Mouse (Mus musculus) hindbrain, embryonic 13.5 days (tissue): Measurements from ENCODE around the gene Qtrt2. TPM values are rescaled to one million over a fixed set of nuclear protein-coding genes. Genes with fewer than 3 reads are reported as not detected.
A peak's percentile ranks its signal among the peaks of the same experiment; 100 is the strongest.

Experiments used
- ATAC-seq: fragments of 200-750 bp; cut with Nextera tagmentation; 2 replicates; pipeline ENCODE4 v1.8.0; 2017; ENCODE audit warnings: moderate TSS enrichment; ENCODE audit not compliant: low FRiP score
- H3K27ac ChIP-seq: fragments of 300-500 bp; sonication (generic); 2 replicates; pipeline ENCODE4 v1.5.1; 2015; ENCODE audit warnings: inconsistent platforms, mild to moderate bottlenecking, moderate library complexity
- H3K27me3 ChIP-seq: fragments of 300-500 bp; sonication (generic); 2 replicates; pipeline ENCODE4 v1.6.1; 2015; ENCODE audit warnings: mild to moderate bottlenecking, inconsistent platforms
- H3K36me3 ChIP-seq: fragments of 300-500 bp; sonication (generic); 2 replicates; pipeline ENCODE4 v1.6.1; 2015; ENCODE audit warnings: mild to moderate bottlenecking, inconsistent platforms
- H3K4me1 ChIP-seq: fragments of 300-500 bp; sonication (generic); replicated peaks from 2 replicates; pipeline ENCODE4 v1.6.1; 2015; ENCODE audit warnings: inconsistent platforms
- H3K4me2 ChIP-seq: fragments of 300-500 bp; sonication (generic); 2 replicates; pipeline ENCODE4 v1.6.1; 2015; ENCODE audit warnings: inconsistent platforms, mild to moderate bottlenecking, moderate library complexity
- H3K4me3 ChIP-seq: fragments of 300-500 bp; sonication (generic); 2 replicates; pipeline ENCODE4 v1.5.1; 2015; ENCODE audit warnings: mild to moderate bottlenecking, inconsistent platforms
- H3K9ac ChIP-seq: fragments of 300-500 bp; sonication (generic); 2 replicates; pipeline ENCODE4 v1.6.1; 2015; ENCODE audit warnings: mild to moderate bottlenecking, inconsistent platforms
- H3K9me3 ChIP-seq: fragments of 300-500 bp; sonication (generic); 2 replicates; pipeline ENCODE4 v1.6.1; 2016; ENCODE audit warnings: inconsistent platforms
- WGBS: fragments of 180-500 bp; shearing (Covaris S2); methylation state at CpG from one replicate; pipeline ENCODE4 v1.1.7; 2015; 5-methylcytosine and 5-hydroxymethylcytosine counted together
- polyA plus RNA-seq: library from polyadenylated mRNA; unstranded; fragments of >200 nt; fragmentation: Nextera tagmentation; extraction: Ambion mirVana; gene quantifications from 2 replicates; pipeline ENCODE4 v1.2.1, GENCODE M21; 2015

Qtrt2 gene
- polyA plus RNA-seq, 1 experiment from 2014 or later = 20.5 TPM

DNA sequence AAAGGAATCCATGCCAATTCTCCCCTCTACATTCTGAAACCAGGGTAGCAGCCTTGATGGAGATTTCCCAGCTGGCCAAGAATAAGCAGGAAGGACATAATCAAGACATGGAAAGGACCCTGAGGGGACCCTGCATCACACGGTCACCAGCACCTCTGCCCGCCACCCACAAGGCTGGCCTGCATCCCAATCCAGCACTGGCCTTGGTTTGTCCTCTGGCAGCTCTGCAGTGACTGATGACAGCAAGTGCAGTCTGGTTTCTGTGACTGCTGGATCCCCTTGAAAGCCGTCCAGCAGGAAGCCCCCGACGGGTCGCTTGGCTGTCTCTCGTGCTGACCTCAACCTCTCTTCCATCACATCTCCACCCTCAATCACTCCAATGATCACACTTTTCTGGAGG is 55.2 kb downstream of the Qtrt2 start:
- H3K4me1 ChIP-seq = no peaks in the 10 kb centered on the region
- H3K4me3 ChIP-seq = no peak overlapping the region
- H3K27ac ChIP-seq = no peak overlapping the region
- no peaks in the 10 kb centered on the region for H3K9me3 ChIP-seq
- H3K4me2 ChIP-seq = no peak overlapping the region
- whole genome bisulfite sequencing = 94% methylated on average over 7 of the region's 7 CpGs
- no peaks in the 10 kb centered on the region for H3K27me3 ChIP-seq
- H3K9ac ChIP-seq = no peak overlapping the region
- no peak for ATAC-seq
- peaks cover 55% of the 10 kb centered on the region for H3K36me3 ChIP-seq

DNA sequence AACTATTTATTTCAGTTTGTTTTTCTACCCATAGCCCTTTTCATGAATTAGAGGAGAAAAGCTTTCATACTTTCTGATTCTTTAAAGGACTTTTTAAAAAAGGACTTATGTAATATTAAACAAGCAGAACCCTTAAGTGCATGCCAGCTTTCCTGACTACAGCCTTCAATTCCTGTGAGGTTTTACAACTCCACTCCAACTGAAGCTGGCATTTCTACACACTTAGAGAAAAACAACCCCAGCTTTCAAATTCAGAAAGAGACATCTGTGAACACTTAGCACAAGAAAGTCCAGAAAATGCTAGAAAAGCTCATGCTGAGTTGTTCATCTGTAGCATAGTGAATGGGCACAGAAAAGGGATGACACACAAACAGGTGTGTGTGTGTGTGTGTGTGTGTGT is 56.8 kb downstream of the Qtrt2 start:
- Histone ChIP-seq H3K36me3 (peaks cover 40% of the 10 kb centered on the region), H3K4me1 (no peaks in the 10 kb centered on the region), H3K4me3 (no peak overlapping the region), H3K4me2 (no peak overlapping the region), H3K9me3 (no peaks in the 10 kb centered on the region), H3K27ac (no peak overlapping the region), H3K9ac (no peak overlapping the region), H3K27me3 (no peaks in the 10 kb centered on the region)
- no peak for ATAC-seq

DNA sequence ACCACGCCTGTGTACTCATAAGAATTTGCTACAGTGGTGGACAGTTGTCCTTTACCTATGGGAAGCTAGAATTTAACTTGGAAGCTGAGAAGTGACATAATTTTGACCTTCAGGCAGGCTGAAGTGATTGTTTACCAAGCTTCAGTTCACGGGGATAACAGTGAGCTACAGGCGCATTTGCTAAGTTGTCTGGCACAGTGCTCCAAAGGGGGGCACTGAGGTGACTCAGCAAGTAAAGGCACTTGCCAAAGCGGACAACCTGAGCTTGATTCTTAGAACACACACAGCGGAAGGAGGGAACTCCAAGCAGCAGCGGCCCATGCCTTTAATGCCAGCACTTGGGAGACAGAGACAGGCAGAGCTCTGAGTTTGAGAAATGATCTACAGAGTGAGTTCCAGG is 66.0 kb downstream of the Qtrt2 start:
- no peaks in the 10 kb centered on the region for H3K9me3 ChIP-seq
- no peak overlapping the region for H3K4me3 ChIP-seq
- 87% methylated on average over 6 of the region's 6 CpGs for WGBS
- peaks cover 24% of the 10 kb centered on the region for H3K36me3 ChIP-seq
- H3K27ac ChIP-seq = no peak overlapping the region
- no peak overlapping the region for H3K4me2 ChIP-seq
- no peak overlapping the region for H3K9ac ChIP-seq
- no peak for ATAC-seq
- no peaks in the 10 kb centered on the region for H3K4me1 ChIP-seq
- H3K27me3 ChIP-seq = no peaks in the 10 kb centered on the region

DNA sequence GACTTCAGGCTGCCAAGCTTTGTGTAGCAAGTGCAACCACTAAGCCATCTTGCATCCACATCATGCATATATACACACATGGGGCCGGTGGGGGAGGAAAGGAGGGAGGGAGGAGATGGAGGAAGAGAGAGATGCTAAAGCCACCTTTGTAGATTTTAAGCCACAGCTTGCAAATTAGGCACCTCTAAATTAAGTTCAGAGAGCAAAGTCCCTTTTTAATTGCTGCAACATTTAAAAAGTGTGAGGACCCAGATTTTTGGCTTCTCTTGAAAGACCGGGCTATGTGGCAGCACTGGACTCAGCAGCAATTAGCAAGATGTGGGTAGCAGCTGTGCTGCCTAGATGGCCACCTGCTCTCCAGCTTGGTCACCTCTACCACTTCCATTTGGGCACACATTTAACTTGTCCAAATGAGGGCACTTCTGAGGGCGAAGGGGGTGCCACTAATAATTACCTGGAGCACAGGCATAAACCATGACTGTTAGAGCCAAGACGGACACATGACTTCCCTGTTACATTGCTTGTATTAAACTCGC is 67.6 kb downstream of the Qtrt2 start:
- ATAC-seq = no peak

DNA sequence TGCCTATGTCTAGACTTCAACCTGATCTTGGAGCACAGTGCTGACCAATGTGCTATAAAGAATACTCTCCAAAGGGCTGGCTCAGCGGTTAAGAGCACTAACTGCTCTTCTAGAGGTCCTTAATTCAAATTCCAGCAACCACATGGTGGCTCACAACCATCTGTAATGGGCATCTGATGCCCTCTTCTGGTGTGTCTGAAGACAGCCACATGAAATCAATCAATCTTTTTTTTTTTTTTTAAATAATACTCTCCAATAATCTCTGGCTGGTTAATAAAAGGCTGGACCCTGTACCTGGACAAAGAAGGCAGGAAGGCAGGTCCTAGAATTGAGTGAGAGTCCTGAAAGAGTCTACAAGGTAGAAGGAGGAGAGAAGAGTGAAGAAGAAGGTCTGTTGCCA is 76.8 kb downstream of the Qtrt2 start:
- Histone ChIP-seq H3K27me3 (no peaks in the 10 kb centered on the region), H3K4me3 (no peak overlapping the region), H3K4me2 (no peak overlapping the region), H3K36me3 (no peaks in the 10 kb centered on the region), H3K4me1 (no peaks in the 10 kb centered on the region), H3K9ac (no peak overlapping the region), H3K9me3 (no peaks in the 10 kb centered on the region), H3K27ac (no peak overlapping the region)
- no peak for ATAC-seq
- WGBS = 82% methylated on average over 1 of the region's 1 CpGs

More for the DNA sequence above, 67.6 kb downstream of the Qtrt2 start:
- Histone ChIP-seq H3K9me3 (no peaks in the 10 kb centered on the region), H3K36me3 (peaks cover 19% of the 10 kb centered on the region), H3K27me3 (no peaks in the 10 kb centered on the region), H3K27ac (no peak overlapping the region), H3K4me3 (no peak overlapping the region), H3K4me1 (no peaks in the 10 kb centered on the region), H3K9ac (no peak overlapping the region), H3K4me2 (no peak overlapping the region)
- WGBS = 86% methylated on average over 5 of the region's 5 CpGs

DNA sequence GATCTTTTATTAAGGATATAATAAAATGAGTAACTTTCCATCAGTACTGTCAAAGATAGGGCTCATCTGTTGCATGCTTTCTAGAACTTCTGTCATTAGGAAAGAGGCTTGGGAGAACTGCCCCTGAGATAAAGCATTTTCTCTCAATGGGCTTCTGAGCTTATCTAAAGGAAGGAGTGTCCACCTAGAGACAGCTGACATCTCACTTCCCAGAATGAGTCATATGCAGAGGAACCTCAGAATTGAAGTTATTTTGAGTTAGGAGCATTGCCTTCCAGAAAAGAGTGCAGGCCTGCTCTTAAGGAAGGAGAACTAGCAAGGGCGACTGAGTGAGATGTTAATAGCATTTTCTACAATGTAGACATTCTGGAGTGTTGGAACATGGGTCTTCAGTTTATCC is 85.4 kb downstream of the Qtrt2 start:
- WGBS = 87% methylated on average over 1 of the region's 1 CpGs
- Histone ChIP-seq H3K27me3 (no peaks in the 10 kb centered on the region), H3K4me1 (no peaks in the 10 kb centered on the region), H3K4me2 (no peak overlapping the region), H3K27ac (no peak overlapping the region), H3K9ac (no peak overlapping the region), H3K9me3 (no peaks in the 10 kb centered on the region), H3K36me3 (no peaks in the 10 kb centered on the region), H3K4me3 (no peak overlapping the region)
- no peak for ATAC-seq

DNA sequence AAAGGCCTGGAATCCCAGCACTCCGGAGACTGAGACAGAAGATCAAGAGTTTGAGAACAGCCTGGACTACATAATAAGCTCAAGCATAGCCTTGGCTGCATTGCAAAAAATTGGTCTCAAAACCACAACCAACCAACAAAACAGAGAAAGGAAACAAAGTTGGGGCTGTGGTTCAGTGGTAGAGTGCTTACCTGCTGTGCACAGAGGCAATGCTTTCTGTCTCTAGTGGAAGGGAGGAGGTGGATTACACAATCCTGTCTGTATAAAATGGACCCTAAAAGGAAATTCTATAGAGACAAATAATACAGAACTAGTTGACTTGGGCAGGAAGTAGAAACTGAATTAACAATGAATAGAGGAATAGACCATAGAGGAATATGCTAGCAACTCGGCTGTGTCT is 94.7 kb downstream of the Qtrt2 start:
- Histone ChIP-seq H3K27ac (no peak overlapping the region), H3K4me1 (no peaks in the 10 kb centered on the region), H3K27me3 (no peaks in the 10 kb centered on the region), H3K9me3 (no peaks in the 10 kb centered on the region), H3K9ac (no peak overlapping the region), H3K4me3 (no peak overlapping the region), H3K36me3 (no peaks in the 10 kb centered on the region), H3K4me2 (no peak overlapping the region)
- no peak for ATAC-seq
- 95% methylated on average over 2 of the region's 2 CpGs for WGBS

DNA sequence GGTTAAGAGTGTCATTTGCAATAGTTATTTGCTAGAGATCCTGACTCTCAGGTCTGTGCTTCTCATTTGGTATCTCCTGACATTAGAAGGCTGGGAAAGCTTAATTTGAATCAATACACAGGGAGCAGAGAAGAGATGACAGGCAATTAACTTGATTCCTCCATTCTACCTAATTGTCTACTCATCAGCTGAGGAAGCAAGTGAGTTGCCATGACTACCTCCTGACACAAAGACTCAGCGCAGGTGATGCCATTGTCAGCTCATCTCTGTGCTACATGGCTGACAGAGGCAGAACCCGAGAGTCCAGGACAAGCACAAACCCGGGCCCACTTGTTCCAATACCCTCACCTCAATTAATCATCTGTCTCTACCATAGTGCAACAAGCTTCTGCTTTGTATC is 99.1 kb downstream of the Qtrt2 start:
- Histone ChIP-seq H3K36me3 (no peaks in the 10 kb centered on the region), H3K9ac (no peak overlapping the region), H3K9me3 (no peaks in the 10 kb centered on the region), H3K27ac (no peak overlapping the region), H3K4me1 (no peaks in the 10 kb centered on the region), H3K4me2 (no peak overlapping the region), H3K27me3 (no peaks in the 10 kb centered on the region), H3K4me3 (no peak overlapping the region)
- 58% methylated on average over 3 of the region's 3 CpGs for WGBS
- ATAC-seq = 0 out of 2 replicates have a peak, but pooled peaks have one; percentile 36

DNA sequence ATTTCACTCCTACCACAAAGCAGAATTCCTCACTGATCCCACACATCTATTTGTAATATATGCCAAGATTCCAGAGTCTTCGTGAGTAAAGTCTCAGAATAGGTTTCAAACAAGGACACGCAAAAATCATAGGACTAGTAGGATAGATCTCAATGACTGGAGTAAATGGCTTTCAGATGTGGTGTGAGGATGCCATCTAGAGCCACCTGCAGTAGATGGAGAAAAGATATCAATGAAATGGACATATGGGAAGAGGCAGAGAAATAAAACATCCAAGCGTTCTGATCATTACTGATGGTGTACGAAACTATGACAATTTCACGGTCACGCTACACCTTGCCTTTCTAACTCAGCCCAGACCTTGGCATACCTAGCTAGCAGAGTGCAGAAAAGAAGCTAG is 108.2 kb downstream of the Qtrt2 start:
- Histone ChIP-seq H3K9ac (no peak overlapping the region), H3K36me3 (no peaks in the 10 kb centered on the region), H3K4me3 (no peak overlapping the region), H3K4me1 (no peaks in the 10 kb centered on the region), H3K4me2 (no peak overlapping the region), H3K27me3 (no peaks in the 10 kb centered on the region), H3K9me3 (no peaks in the 10 kb centered on the region), H3K27ac (no peak overlapping the region)
- 97% methylated on average over 6 of the region's 6 CpGs for WGBS
- no peak for ATAC-seq

DNA sequence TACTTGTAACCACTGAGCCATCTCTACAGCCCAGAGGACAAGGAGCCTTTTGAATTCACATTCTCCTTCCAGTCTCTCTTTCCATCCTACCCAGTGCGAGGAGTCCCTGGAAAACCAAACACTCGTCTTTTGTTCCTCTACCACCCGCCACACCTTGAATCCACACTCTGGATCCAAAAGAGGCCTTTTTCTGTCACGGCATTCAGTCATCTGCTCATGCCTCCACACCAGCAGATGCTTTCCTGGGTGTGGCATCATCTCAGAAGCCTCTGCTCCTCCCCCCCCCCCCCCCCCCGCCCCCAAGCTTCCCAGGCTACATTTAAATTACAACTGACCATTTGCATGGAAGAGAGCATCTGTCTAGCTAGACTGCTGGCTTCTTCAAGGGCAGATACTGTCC is 110.3 kb downstream of the Qtrt2 start:
- Histone ChIP-seq H3K9ac (no peak overlapping the region), H3K9me3 (no peaks in the 10 kb centered on the region), H3K4me1 (no peaks in the 10 kb centered on the region), H3K27ac (no peak overlapping the region), H3K4me2 (no peak overlapping the region), H3K36me3 (no peaks in the 10 kb centered on the region), H3K4me3 (no peak overlapping the region), H3K27me3 (no peaks in the 10 kb centered on the region)
- WGBS = 73% methylated on average over 4 of the region's 5 CpGs
- ATAC-seq = no peak

DNA sequence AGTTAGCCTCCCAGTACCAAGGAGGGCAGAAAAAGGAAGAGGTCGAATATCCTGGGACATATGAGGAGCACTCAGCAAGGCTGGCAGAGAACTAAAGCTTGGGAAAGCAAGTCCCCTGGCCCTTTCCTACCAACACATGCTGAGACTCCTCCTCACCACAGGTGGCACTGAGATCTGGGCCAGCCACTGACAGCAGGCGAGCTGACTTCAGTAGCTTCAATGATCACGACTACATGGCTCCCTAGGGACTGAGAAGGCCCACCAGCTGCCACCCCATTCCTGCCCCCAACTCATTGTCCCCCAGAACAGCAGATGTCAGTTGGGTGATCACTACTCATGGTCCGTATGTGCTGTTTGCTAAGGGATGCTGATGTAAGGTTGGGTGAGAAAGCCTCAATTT is 112.0 kb downstream of the Qtrt2 start:
- H3K4me2 ChIP-seq = no peak overlapping the region
- H3K27ac ChIP-seq = no peak overlapping the region
- no peak overlapping the region for H3K4me3 ChIP-seq
- WGBS = 48% methylated on average over 4 of the region's 4 CpGs
- H3K9ac ChIP-seq = no peak overlapping the region
- no peak for ATAC-seq
- no peaks in the 10 kb centered on the region for H3K4me1 ChIP-seq
- no peaks in the 10 kb centered on the region for H3K27me3 ChIP-seq
- no peaks in the 10 kb centered on the region for H3K9me3 ChIP-seq
- no peaks in the 10 kb centered on the region for H3K36me3 ChIP-seq
